Mouse (Mus musculus): ENCODE results near the gene Cadm1. TPM values are rescaled to one million over a fixed set of nuclear protein-coding genes. Genes with fewer than 3 reads are reported as not detected.

Cadm1 gene
- total and polyA plus RNA-seq, 2 experiments from 2014 or later: 3.7 to 5.5 TPM

DNA sequence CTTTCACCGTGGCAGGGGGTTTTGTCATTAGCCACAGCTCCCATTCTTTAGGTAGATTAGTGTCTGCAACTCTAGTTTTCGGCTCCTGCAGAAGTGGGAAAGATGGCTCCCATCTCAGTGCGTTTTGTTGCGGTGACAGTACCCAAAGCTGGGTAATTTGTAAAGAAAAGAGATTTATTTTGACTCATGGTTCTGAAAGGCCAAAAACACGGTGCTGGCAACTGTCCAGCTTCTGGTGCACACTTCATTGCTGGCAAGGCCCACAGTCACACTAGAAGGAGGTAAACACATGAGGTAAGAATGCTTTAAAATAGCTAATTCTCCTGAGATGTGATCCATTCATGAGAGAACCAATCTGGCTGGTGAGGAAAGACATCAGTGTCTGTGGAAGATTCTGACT lies 18.9 kb downstream of the Cadm1 start:
- Histone ChIP-seq H3K4me2 (ENCODE audit: low read depth, low read length) (no peak overlapping the region), H3K36me3 (replicated peaks; ENCODE audit: control insufficient read depth, insufficient read depth, low read length) (no peaks in the 10 kb centered on the region), H3K27me3 (ENCODE audit: control insufficient read depth, insufficient read depth, low read length) (peaks cover 23% of the 10 kb centered on the region), H3K9ac (replicated peaks; ENCODE audit: low read depth, low read length) (no peak overlapping the region), H3K4me1 (ENCODE audit: control insufficient read depth, insufficient read depth) (no peaks in the 10 kb centered on the region), H3K9me3 (replicated peaks; ENCODE audit: control insufficient read depth, low read length) (no peaks in the 10 kb centered on the region), H3K4me3 (ENCODE audit: low read depth, low read length) (no peak overlapping the region), H3K27ac (ENCODE audit: low read depth) (no peak overlapping the region)
- DNase-seq (ENCODE audit: low spot score): no peak
- ATAC-seq (ENCODE audit: insufficient read depth, low read depth): no peak
- TF ChIP-seq EP300 (IDR thresholded peaks at IDR 0.05; ENCODE audit: low read depth) (no peak), CTCF (IDR thresholded peaks at IDR 0.05; ENCODE audit: low read depth) (no peak)
- 90% methylated on average over 5 of the region's 5 CpGs for WGBS

DNA sequence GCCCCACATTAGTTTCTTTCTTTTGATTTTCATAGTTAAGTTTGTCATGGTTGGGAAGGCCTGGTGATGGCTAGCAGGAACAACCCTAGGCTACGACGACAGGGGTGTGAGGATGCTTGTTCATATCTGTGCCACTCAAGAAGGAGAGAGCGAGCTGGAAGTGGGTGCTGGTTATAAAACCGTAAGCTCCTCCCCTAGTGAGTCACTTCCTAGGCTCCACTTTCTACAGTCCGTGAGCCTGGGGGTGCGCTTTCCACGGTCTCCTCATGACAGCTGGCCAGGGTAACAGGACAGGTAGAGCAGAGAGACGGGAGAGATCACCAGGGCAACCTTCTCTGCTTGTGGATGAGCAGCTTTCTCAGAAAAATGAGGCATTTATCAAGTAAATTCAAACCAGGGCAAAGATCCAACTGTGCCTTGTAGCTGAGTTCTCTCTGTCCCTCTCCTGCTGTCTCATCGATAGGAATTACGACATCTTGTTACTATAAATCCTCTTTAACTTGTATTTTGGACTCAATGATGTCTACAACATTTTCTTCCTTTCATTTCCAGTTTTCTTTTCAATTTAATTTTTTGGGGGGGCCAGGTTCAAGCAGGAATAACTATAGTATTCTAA lies 23.1 kb downstream of the Cadm1 start:
- Histone ChIP-seq H3K4me1 (ENCODE audit: control insufficient read depth, insufficient read depth) (no peaks in the 10 kb centered on the region), H3K27me3 (ENCODE audit: control insufficient read depth, insufficient read depth, low read length) (0 out of 2 replicates have a peak, but pooled peaks cover 4% of the 10 kb centered on the region), H3K9ac (replicated peaks; ENCODE audit: low read depth, low read length) (no peak overlapping the region), H3K4me3 (ENCODE audit: low read depth, low read length) (no peak overlapping the region), H3K9me3 (replicated peaks; ENCODE audit: control insufficient read depth, low read length) (no peaks in the 10 kb centered on the region), H3K27ac (ENCODE audit: low read depth) (no peak overlapping the region), H3K4me2 (ENCODE audit: low read depth, low read length) (no peak overlapping the region), H3K36me3 (replicated peaks; ENCODE audit: control insufficient read depth, insufficient read depth, low read length) (no peaks in the 10 kb centered on the region)
- ATAC-seq (ENCODE audit: insufficient read depth, low read depth) (no peak), DNase-seq (ENCODE audit: low spot score) (no peak)
- TF ChIP-seq CTCF (IDR thresholded peaks at IDR 0.05; ENCODE audit: low read depth): no peak
- TF ChIP-seq EP300 (IDR thresholded peaks at IDR 0.05; ENCODE audit: low read depth): no peak
- 79% methylated on average over 10 of the region's 10 CpGs for WGBS

DNA sequence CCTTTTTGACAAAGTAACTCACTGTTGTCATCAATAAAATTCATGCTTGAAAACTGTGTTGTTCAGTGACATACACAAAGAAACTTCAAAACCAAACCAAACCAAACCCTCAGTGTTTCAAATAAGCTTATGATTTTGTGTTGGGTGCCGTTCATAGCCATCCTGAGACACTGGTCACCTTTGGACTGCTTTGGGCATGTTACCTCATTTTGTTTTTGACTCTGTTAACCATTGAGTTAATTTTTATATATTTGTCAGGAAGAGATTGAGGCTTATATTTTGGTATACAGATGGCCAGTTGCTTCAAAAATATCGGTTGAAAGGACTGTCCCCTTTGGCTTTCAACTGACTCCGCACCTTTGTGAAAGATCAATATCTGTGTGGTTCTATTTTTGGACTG lies 30.8 kb downstream of the Cadm1 start:
- no peak for DNase-seq (ENCODE audit: low spot score)
- Histone ChIP-seq H3K36me3 (replicated peaks; ENCODE audit: control insufficient read depth, insufficient read depth, low read length) (no peaks in the 10 kb centered on the region), H3K9ac (replicated peaks; ENCODE audit: low read depth, low read length) (no peak overlapping the region), H3K4me3 (ENCODE audit: low read depth, low read length) (no peak overlapping the region), H3K27me3 (ENCODE audit: control insufficient read depth, insufficient read depth, low read length) (no peaks in the 10 kb centered on the region), H3K9me3 (replicated peaks; ENCODE audit: control insufficient read depth, low read length) (no peaks in the 10 kb centered on the region), H3K27ac (ENCODE audit: low read depth) (no peak overlapping the region), H3K4me1 (ENCODE audit: control insufficient read depth, insufficient read depth) (no peaks in the 10 kb centered on the region), H3K4me2 (ENCODE audit: low read depth, low read length) (no peak overlapping the region)
- 89% methylated on average over 3 of the region's 3 CpGs for WGBS
- no peak for ATAC-seq (ENCODE audit: insufficient read depth, low read depth)
- TF ChIP-seq CTCF (IDR thresholded peaks at IDR 0.05; ENCODE audit: low read depth): no peak
- no peak for TF ChIP-seq EP300 (IDR thresholded peaks at IDR 0.05; ENCODE audit: low read depth)

DNA sequence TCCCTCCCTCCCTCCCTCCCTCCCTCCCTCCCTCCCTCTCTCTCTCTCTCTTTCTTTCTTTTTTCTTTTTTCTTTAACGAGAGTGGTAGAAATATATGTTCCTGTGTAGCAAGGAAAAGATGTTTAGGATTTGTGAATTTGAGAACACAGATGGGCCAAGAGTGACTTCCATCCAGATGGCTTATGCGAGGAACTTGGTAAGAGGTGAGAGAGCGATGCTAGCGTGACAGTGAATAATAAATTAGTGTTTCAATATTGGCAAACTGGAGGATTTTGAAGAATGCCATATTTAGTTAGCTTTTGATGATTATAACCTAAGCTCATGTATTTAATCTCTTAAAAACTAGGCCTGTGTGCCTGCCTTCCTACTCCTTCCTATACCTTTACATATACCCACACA lies 31.6 kb downstream of the Cadm1 start:
- H3K4me3 ChIP-seq (ENCODE audit: low read depth, low read length): no peak overlapping the region
- no peaks in the 10 kb centered on the region for H3K27me3 ChIP-seq (ENCODE audit: control insufficient read depth, insufficient read depth, low read length)
- no peak overlapping the region for H3K27ac ChIP-seq (ENCODE audit: low read depth)
- 86% methylated on average over 4 of the region's 4 CpGs for WGBS
- no peaks in the 10 kb centered on the region for H3K36me3 ChIP-seq (replicated peaks; ENCODE audit: control insufficient read depth, insufficient read depth, low read length)
- no peak overlapping the region for H3K9ac ChIP-seq (replicated peaks; ENCODE audit: low read depth, low read length)
- H3K9me3 ChIP-seq (replicated peaks; ENCODE audit: control insufficient read depth, low read length): no peaks in the 10 kb centered on the region
- H3K4me1 ChIP-seq (ENCODE audit: control insufficient read depth, insufficient read depth): no peaks in the 10 kb centered on the region
- no peak for ATAC-seq (ENCODE audit: insufficient read depth, low read depth)
- no peak for DNase-seq (ENCODE audit: low spot score)
- H3K4me2 ChIP-seq (ENCODE audit: low read depth, low read length): no peak overlapping the region
- no peak for TF ChIP-seq CTCF (IDR thresholded peaks at IDR 0.05; ENCODE audit: low read depth)
- no peak for TF ChIP-seq EP300 (IDR thresholded peaks at IDR 0.05; ENCODE audit: low read depth)

DNA sequence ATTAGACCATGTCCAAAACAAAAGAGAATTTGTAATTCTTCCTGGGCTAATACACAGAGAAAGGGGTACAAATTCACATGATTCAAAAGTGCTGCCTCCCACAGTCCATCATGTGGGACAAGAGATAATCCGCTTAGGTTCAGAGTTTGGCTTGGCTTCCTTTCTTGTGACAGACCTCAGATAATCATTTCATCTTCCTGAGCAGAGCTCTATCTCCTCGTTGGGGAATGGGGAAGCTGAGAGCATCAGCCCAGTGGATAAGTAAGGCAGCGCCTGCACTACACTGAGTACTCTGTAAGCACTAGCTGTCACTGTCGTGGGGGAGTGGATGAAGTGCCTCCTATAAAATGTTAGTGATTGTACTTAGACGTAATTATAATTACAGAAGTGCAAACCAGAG lies 35.1 kb downstream of the Cadm1 start:
- Histone ChIP-seq H3K4me3 (ENCODE audit: low read depth, low read length) (no peak overlapping the region), H3K4me1 (ENCODE audit: control insufficient read depth, insufficient read depth) (no peaks in the 10 kb centered on the region), H3K36me3 (replicated peaks; ENCODE audit: control insufficient read depth, insufficient read depth, low read length) (no peaks in the 10 kb centered on the region), H3K4me2 (ENCODE audit: low read depth, low read length) (no peak overlapping the region), H3K9me3 (replicated peaks; ENCODE audit: control insufficient read depth, low read length) (no peaks in the 10 kb centered on the region), H3K9ac (replicated peaks; ENCODE audit: low read depth, low read length) (no peak overlapping the region), H3K27ac (ENCODE audit: low read depth) (no peak overlapping the region), H3K27me3 (ENCODE audit: control insufficient read depth, insufficient read depth, low read length) (no peaks in the 10 kb centered on the region)
- DNase-seq (ENCODE audit: low spot score): no peak
- no peak for TF ChIP-seq EP300 (IDR thresholded peaks at IDR 0.05; ENCODE audit: low read depth)
- no peak for TF ChIP-seq CTCF (IDR thresholded peaks at IDR 0.05; ENCODE audit: low read depth)
- 43% methylated on average over 5 of the region's 5 CpGs for WGBS
- no peak for ATAC-seq (ENCODE audit: insufficient read depth, low read depth)

DNA sequence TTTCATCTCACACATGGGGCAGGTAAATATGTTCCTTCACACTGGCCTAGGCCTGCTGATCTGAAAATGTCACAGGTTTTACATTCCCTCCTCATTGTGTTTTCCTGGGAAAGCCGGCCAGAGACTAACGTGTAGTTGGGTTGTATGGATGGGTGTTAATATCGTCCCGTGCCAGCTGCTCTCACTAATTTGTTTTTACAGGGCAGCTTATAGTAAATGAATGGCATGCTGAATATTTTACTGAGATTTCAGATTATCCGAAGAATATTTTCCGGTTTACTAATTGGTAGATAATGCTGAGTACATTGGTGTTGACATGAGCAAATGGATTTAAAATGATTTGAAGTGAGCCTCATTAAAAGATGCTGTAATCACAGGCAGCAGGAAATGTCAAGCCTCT lies 37.9 kb downstream of the Cadm1 start:
- ATAC-seq (ENCODE audit: insufficient read depth, low read depth): no peak

More for the DNA sequence above, 37.9 kb downstream of the Cadm1 start:
- no peak overlapping the region for H3K4me2 ChIP-seq (ENCODE audit: low read depth, low read length)
- H3K4me1 ChIP-seq (ENCODE audit: control insufficient read depth, insufficient read depth): no peaks in the 10 kb centered on the region; the same call in 1 of the 2 replicates
- H3K9ac ChIP-seq (replicated peaks; ENCODE audit: low read depth, low read length): no peak overlapping the region
- no peak overlapping the region for H3K4me3 ChIP-seq (ENCODE audit: low read depth, low read length)
- 77% methylated on average over 6 of the region's 6 CpGs for WGBS
- H3K27ac ChIP-seq (ENCODE audit: low read depth): no peak overlapping the region
- H3K27me3 ChIP-seq (ENCODE audit: control insufficient read depth, insufficient read depth, low read length): no peaks in the 10 kb centered on the region
- no peak for DNase-seq (ENCODE audit: low spot score)
- no peaks in the 10 kb centered on the region for H3K9me3 ChIP-seq (replicated peaks; ENCODE audit: control insufficient read depth, low read length)
- H3K36me3 ChIP-seq (replicated peaks; ENCODE audit: control insufficient read depth, insufficient read depth, low read length): no peaks in the 10 kb centered on the region
- TF ChIP-seq EP300 (IDR thresholded peaks at IDR 0.05; ENCODE audit: low read depth) (no peak), CTCF (IDR thresholded peaks at IDR 0.05; ENCODE audit: low read depth) (no peak)
